Mouse (Mus musculus) heart, postnatal 25 days (tissue): ENCODE data around the gene Khdrbs2. TPM values are rescaled to one million over a fixed set of nuclear protein-coding genes. Genes with fewer than 3 reads are reported as not detected.
"Not testable (repeated sequence)": the region's sequence is repeated elsewhere in the genome, so short reads cannot be mapped to it uniquely, and the experiment has no call there.

Source experiments
- DNase-seq: peaks from one replicate; pipeline ENCODE4 v3.0.0; 2022; ENCODE audit warnings: low spot score
- intact Hi-C: fragments of 180-260 bp; cut with DNase I; formaldehyde crosslinking; loops from one replicate; pipeline ENCODE4 v1.15.1; 2025
- total RNA-seq, 2 experiments: library from RNA; stranded (reverse); gene quantifications; 2 replicates each; pipeline ENCODE4 v1.2.3; 2021

Khdrbs2 gene
- total RNA-seq, 2 experiments from 2014 or later = 0.10 TPM; not detected in 1

- no peak for DNase-seq
- intact Hi-C loops = no loop called here
These were observed 260.6 kb downstream of the Khdrbs2 start for GRCm38 (mm10) chr1:32433118-32433517.

GRCm38 (mm10) chr1:32443927-32444326 lies 271.4 kb downstream of the Khdrbs2 start:
- intact Hi-C loops = no loop called here
- no peak for DNase-seq

- intact Hi-C loops = no loop called here
- no peak for DNase-seq
These were observed 290.6 kb downstream of the Khdrbs2 start for GRCm38 (mm10) chr1:32463103-32463516.

GRCm38 (mm10) chr1:32471022-32471421 lies 298.5 kb downstream of the Khdrbs2 start:
- no peak for DNase-seq
- intact Hi-C loops = no loop called here

- no peak for DNase-seq
- intact Hi-C loops = no loop called here
These were observed 299.1 kb downstream of the Khdrbs2 start for GRCm38 (mm10) chr1:32471502-32472214.

- intact Hi-C loops = no loop called here
These were observed 315.4 kb downstream of the Khdrbs2 start for GRCm38 (mm10) chr1:32487944-32488343.

GRCm38 (mm10) chr1:32503381-32503780 lies 330.9 kb downstream of the Khdrbs2 start:
- intact Hi-C loops = no loop called here
- no peak for DNase-seq

More at GRCm38 (mm10) chr1:32487944-32488343, 315.4 kb downstream of the Khdrbs2 start:
- DNase-seq = no peak

GRCm38 (mm10) chr1:32547194-32547593 lies 374.7 kb downstream of the Khdrbs2 start, which contains the start of gene Gm5415:
Gene Gm5415 (minus strand): TSS chr1:32547294.
- DNase-seq, intact Hi-C loops: not testable (repeated sequence)

- intact Hi-C loops = no loop called here
These were observed 380.9 kb downstream of the Khdrbs2 start for GRCm38 (mm10) chr1:32553459-32553858.

GRCm38 (mm10) chr1:32553925-32554324 lies 381.4 kb downstream of the Khdrbs2 start:
- DNase-seq = no peak
- intact Hi-C loops = no loop called here

More at GRCm38 (mm10) chr1:32553459-32553858, 380.9 kb downstream of the Khdrbs2 start:
- DNase-seq = no peak

- DNase-seq = no peak
- intact Hi-C loops = no loop called here
These were observed 396.4 kb downstream of the Khdrbs2 start for GRCm38 (mm10) chr1:32568901-32569300.

- intact Hi-C loops = no loop called here
These were observed 453.5 kb downstream of the Khdrbs2 start for GRCm38 (mm10) chr1:32626060-32626459.

GRCm38 (mm10) chr1:32632415-32633354 lies 460.2 kb downstream of the Khdrbs2 start:
- intact Hi-C loops = no loop called here
- no peak for DNase-seq

More at GRCm38 (mm10) chr1:32626060-32626459, 453.5 kb downstream of the Khdrbs2 start:
- no peak for DNase-seq

- intact Hi-C loops = no loop called here
- no peak for DNase-seq
These were observed 460.9 kb downstream of the Khdrbs2 start for GRCm38 (mm10) chr1:32633404-32633803.

GRCm38 (mm10) chr1:32639118-32639517 lies 466.6 kb downstream of the Khdrbs2 start:
- intact Hi-C loops = no loop called here
- DNase-seq = no peak

GRCm38 (mm10) chr1:32649647-32650209 lies 477.2 kb downstream of the Khdrbs2 start:
- intact Hi-C loops = no loop called here
- DNase-seq = no peak

GRCm38 (mm10) chr1:32693806-32694205 lies 521.3 kb downstream of the Khdrbs2 start:
- DNase-seq = no peak
- intact Hi-C loops = no loop called here

GRCm38 (mm10) chr1:32700132-32700531 lies 527.6 kb downstream of the Khdrbs2 start:
- intact Hi-C loops = no loop called here
- no peak for DNase-seq

GRCm38 (mm10) chr1:32701267-32701666 lies 528.8 kb downstream of the Khdrbs2 start:
- no peak for DNase-seq
- intact Hi-C loops = no loop called here
